Mouse (Mus musculus) lung, postnatal 0 days (tissue): Measurements from ENCODE around the gene ccdc198. TPM values are rescaled to one million over a fixed set of nuclear protein-coding genes. Genes with fewer than 3 reads are reported as not detected.
A peak's percentile ranks its signal among the peaks of the same experiment; 100 is the strongest.

Experiments
- ATAC-seq: fragments of 200-750 bp; cut with Nextera tagmentation; 2 replicates; pipeline ENCODE4 v1.8.0; 2017; ENCODE audit warnings: moderate library complexity
- DNase-seq: peaks from one replicate; pipeline ENCODE4 v3.0.0-alpha.2; 2016; ENCODE audit warnings: low spot score
- H3K27ac ChIP-seq: fragments of 300-500 bp; sonication (generic); 2 replicates; pipeline ENCODE4 v1.5.1; 2014; ENCODE audit warnings: antibody characterized with exemption, mild to moderate bottlenecking, low read length, mixed read lengths
- H3K27me3 ChIP-seq: fragments of 300-500 bp; sonication (generic); replicated peaks from 2 replicates; pipeline ENCODE4 v1.6.1; 2014; ENCODE audit warnings: low read length, mixed read lengths; ENCODE audit not compliant: insufficient read depth
- H3K36me3 ChIP-seq: fragments of 300-500 bp; sonication (generic); 2 replicates; pipeline ENCODE4 v1.6.1; 2014; ENCODE audit warnings: low read length, mixed read lengths; ENCODE audit not compliant: insufficient read depth
- H3K4me1 ChIP-seq: fragments of 300-500 bp; sonication (generic); 2 replicates; pipeline ENCODE4 v1.6.1; 2014; ENCODE audit warnings: antibody characterized with exemption, low read depth, low read length, mixed read lengths; ENCODE audit not compliant: insufficient read depth
- H3K4me2 ChIP-seq: fragments of 300-500 bp; sonication (generic); replicated peaks from 2 replicates; pipeline ENCODE4 v1.6.1; 2014; ENCODE audit warnings: low read depth, mild to moderate bottlenecking, low read length, moderate library complexity, mixed read lengths
- H3K4me3 ChIP-seq: fragments of 300-500 bp; sonication (generic); 2 replicates; pipeline ENCODE4 v1.5.1; 2014; ENCODE audit warnings: low read depth, low read length
- H3K9ac ChIP-seq: fragments of 300-500 bp; sonication (generic); replicated peaks from 2 replicates; pipeline ENCODE4 v1.6.1; 2014; ENCODE audit warnings: low read depth, mild to moderate bottlenecking
- H3K9me3 ChIP-seq: fragments of 300-500 bp; sonication (generic); 2 replicates; pipeline ENCODE4 v1.6.1; 2016; ENCODE audit warnings: low read length, mixed read lengths
- CTCF ChIP-seq: IDR thresholded peaks from 2 replicates; pipeline ENCODE4 v1.5.1; 2016; ENCODE audit warnings: antibody characterized with exemption, mild to moderate bottlenecking
- EP300 ChIP-seq: IDR thresholded peaks from 2 replicates; pipeline ENCODE4 v1.6.1; 2016; ENCODE audit warnings: antibody characterized with exemption, mild to moderate bottlenecking, control low read depth
- WGBS: fragments of 180-500 bp; shearing (Covaris S2); extraction: QIAGEN DNeasy Blood & Tissue Kit; methylation state at CpG from one replicate; pipeline ENCODE4 v1.1.7; 2014; 5-methylcytosine and 5-hydroxymethylcytosine counted together
- polyA plus RNA-seq: library from polyadenylated mRNA; unstranded; fragments of >200 nt; fragmentation: Nextera tagmentation; extraction: Ambion mirVana; gene quantifications from 2 replicates; pipeline ENCODE4 v1.2.1, GENCODE M21; 2015

ccdc198 gene
- polyA plus RNA-seq, 1 experiment from 2014 or later = 0.13 TPM

DNA sequence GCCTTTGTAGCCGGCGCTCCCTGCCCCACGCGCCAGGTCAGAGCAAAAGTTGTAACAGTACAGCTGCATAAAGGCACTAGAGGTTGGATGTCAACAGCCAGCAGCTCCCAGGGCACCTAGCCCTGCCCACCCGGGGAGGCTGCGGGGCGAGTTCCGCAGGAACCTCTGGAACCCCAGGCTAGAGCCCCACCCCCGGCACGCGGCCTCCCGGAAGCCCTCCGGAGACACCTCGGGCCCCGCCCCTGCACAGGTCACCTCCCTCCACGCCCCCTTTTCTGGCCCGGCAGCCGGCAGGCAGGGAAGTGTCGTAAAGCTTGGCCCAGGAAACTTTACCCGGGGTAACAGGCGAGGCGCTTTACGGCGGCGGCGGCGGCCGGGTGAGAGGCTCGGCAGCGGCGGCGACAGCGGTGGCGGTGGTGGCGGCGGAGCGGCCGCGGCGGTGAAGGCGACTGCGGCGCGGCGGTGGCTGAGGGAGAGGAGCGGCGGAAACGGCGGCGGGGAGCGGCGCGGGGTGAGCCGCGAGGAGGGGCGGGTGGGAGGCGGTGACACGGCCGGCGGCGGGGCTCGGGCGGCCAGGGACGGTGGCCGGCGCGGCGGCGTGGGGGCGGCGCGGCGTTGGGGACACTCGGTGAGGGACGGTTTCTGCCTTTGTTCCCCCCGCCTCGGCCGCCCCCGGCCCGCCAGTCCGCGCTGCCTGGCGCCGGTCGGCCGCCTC lies 73.2 kb downstream of the ccdc198 start, which contains the start of gene Naa30:
Gene Naa30, plus strand, starts transcription at position 360 of the 715 bp plus-strand sequence.
- Histone ChIP-seq H3K27me3 (no peaks in the 10 kb centered on the region), H3K27ac (peak within 1 kb of the TSS; percentile 86), H3K4me2 (peak within 1 kb of the TSS; percentile 98), H3K4me1 (peaks cover 13% of the 10 kb centered on the region; the same call in 1 of the 2 replicates), H3K9ac (peak within 1 kb of the TSS; percentile 93), H3K4me3 (peak within 1 kb of the TSS; percentile 92), H3K9me3 (no peaks in the 10 kb centered on the region), H3K36me3 (no peaks in the 10 kb centered on the region)
- ATAC-seq = peak; percentile 96
- DNase-seq = peak; percentile 99
- WGBS = 2% methylated on average over 28 of the region's 86 CpGs
- TF ChIP-seq EP300 = no peak
- no peak for TF ChIP-seq CTCF

DNA sequence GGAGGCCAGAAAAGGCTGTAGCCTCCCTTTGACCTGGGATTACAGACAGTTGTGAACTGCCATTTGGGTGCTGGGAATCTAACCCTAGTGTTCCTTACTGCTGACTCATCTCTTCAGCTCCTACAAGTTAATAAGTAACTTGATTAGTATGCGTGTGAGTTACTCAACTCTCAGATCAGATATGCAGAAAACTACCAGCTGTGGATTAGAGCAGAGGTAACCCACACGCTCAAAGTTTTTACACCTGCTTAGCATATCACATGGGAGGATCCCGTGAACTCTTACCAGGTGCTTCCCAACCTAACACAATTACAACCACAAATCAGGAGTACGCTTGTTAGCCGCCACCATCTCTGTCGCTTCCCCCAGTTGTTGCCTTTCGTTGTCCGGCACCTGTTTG lies 74.0 kb downstream of the ccdc198 start:
- 0 out of 2 replicates have a peak overlapping the region, but pooled peaks have one; percentile 93 for H3K9ac ChIP-seq
- peak; percentile 47; the same call in 1 of the 2 replicates for TF ChIP-seq EP300
- no peak for TF ChIP-seq CTCF
- ATAC-seq = no peak
- no peaks in the 10 kb centered on the region for H3K9me3 ChIP-seq
- H3K27ac ChIP-seq = peak overlapping the region; percentile 86
- H3K27me3 ChIP-seq = no peaks in the 10 kb centered on the region
- H3K36me3 ChIP-seq = no peaks in the 10 kb centered on the region
- H3K4me1 ChIP-seq = peaks cover 13% of the 10 kb centered on the region; the same call in 1 of the 2 replicates
- DNase-seq = peak; percentile 39
- peak overlapping the region; percentile 98 for H3K4me2 ChIP-seq
- H3K4me3 ChIP-seq = peak overlapping the region; percentile 92
- 26% methylated on average over 8 of the region's 8 CpGs for WGBS

Other genes with a start within 250 kb of the ccdc198 start
- 17.9 and 18.1 TPM in 2 replicates for gene Ap5m1, start 179.4 kb downstream of the ccdc198 start, polyA plus RNA-seq
- 26.7 and 28.6 TPM in 2 replicates for gene Exoc5, start 178.8 kb downstream of the ccdc198 start, polyA plus RNA-seq
- 6.2 and 7.5 TPM in 2 replicates for gene Naa30, start 73.2 kb downstream of the ccdc198 start, polyA plus RNA-seq